ENCODE assay signal across 11 mouse cellular contexts in genomic region chrX:142316106-142316505, GRCm38 (mm10).
"Had no signal": no experiment of that assay in that cellular context is flagged by ENCODE, and none has a peak within 500 bp of the region (broad histone marks: within the 10 kb centered on the region; RNA-seq: fewer than 3 reads in every experiment).

No protein-coding gene starts in this region.

- H3K27me3 ChIP-seq: liver, embryonic 13.5 days; stomach, embryonic 15.5 days had no signal

- H3K27ac ChIP-seq: kidney, postnatal 0 days; limb, embryonic 15.5 days; liver, embryonic 13.5 days; midbrain, embryonic 13.5 days; stomach, embryonic 15.5 days had no signal

- H3K36me3 ChIP-seq: limb, embryonic 15.5 days; liver, embryonic 13.5 days; midbrain, embryonic 13.5 days; stomach, embryonic 15.5 days had no signal

- H3K4me1 ChIP-seq: limb, embryonic 15.5 days; liver, embryonic 13.5 days; midbrain, embryonic 13.5 days; stomach, embryonic 15.5 days had no signal

- DNase-seq: layer of hippocampus, adult 9-11 months; layer of hippocampus, postnatal 36 days; liver, embryonic 13.5 days; lung, adult 18-20 months; right cerebral cortex, postnatal 14 days; thymus, adult 2 months; thymus, postnatal 25 days had no signal

- H3K4me3 ChIP-seq: limb, embryonic 15.5 days; liver, embryonic 13.5 days; midbrain, embryonic 13.5 days; stomach, embryonic 15.5 days had no signal
